Mouse (Mus musculus): ENCODE measurements around the gene Kcnk2. TPM values are rescaled to one million over a fixed set of nuclear protein-coding genes. Genes with fewer than 3 reads are reported as not detected.

Gene Kcnk2
- polyA plus RNA-seq, 2 experiments, result 11.1 to 12.0 TPM

DNA sequence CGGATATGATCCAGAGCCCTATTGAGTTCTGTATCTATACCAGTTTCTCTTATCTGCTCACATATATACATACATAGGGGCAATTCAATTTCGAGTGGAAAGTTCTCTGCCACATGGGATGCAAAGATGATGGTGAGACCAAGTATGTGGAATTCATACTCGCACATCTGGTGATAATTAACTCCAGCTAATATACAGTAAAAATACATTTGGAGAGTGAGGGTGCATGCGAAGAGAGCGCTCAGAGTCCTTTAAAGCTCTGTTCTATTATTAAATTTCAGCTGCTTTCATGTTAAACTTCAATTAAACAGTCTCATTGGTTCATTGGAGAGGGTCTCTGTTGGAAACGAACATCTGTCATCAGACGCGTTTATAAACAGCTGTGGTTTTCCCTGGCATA is 228.6 kb downstream of the Kcnk2 start:
- H3K9me3 ChIP-seq (ENCODE audit: control insufficient read depth, low read length), result no peaks in the 10 kb centered on the region
- no peak overlapping the region for H3K4me3 ChIP-seq (replicated peaks; ENCODE audit: low read length)
- ATAC-seq (ENCODE audit: low FRiP score, low read depth) (peak; percentile 68; the same call in 1 of the 2 replicates), DNase-seq (ENCODE audit: low spot score) (peak; percentile 50)
- TF ChIP-seq POLR2A (IDR thresholded peaks at IDR 0.05; ENCODE audit: borderline replicate concordance, extremely low read depth, insufficient read depth, insufficient read length), result no peak
- H3K27me3 ChIP-seq (ENCODE audit: control insufficient read depth, insufficient read depth, low read length), result no peaks in the 10 kb centered on the region
- peaks cover 12% of the 10 kb centered on the region for H3K4me1 ChIP-seq (ENCODE audit: control insufficient read depth, insufficient read depth, low read length)
- H3K4me2 ChIP-seq (replicated peaks; ENCODE audit: low read depth, low read length, severe bottlenecking), result no peak overlapping the region
- H3K36me3 ChIP-seq (ENCODE audit: control insufficient read depth, insufficient read depth, low read length), result no peaks in the 10 kb centered on the region
- H3K9ac ChIP-seq (ENCODE audit: low read depth, low read length, severe bottlenecking), result no peak overlapping the region
- H3K27ac ChIP-seq (replicated peaks; ENCODE audit: low read depth, low read length), result no peak overlapping the region
- WGBS, result 35% methylated on average over 8 of the region's 8 CpGs

DNA sequence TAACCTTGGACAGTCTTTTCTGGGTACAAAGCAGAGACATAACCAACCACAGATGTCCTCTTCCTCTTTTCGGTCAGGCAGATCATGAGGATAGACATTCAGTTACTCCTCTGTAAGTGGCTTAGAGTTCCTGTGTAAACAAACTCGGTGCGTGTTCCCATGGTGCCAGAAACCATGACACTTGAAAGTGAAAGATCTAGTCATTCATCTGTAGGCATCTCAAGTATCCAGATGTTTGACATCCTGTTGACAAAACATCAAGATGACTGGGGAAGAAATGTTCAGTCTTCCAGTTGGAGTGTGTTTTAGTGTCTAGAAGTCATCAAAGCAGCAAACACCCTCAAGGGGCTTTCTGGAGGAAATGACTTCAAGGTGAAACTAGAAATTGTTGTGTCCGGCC is 230.9 kb downstream of the Kcnk2 start:
- H3K36me3 ChIP-seq (ENCODE audit: control insufficient read depth, insufficient read depth, low read length), result no peaks in the 10 kb centered on the region
- WGBS, result 85% methylated on average over 4 of the region's 4 CpGs
- H3K27me3 ChIP-seq (ENCODE audit: control insufficient read depth, insufficient read depth, low read length), result no peaks in the 10 kb centered on the region
- peaks cover 12% of the 10 kb centered on the region for H3K4me1 ChIP-seq (ENCODE audit: control insufficient read depth, insufficient read depth, low read length)
- H3K27ac ChIP-seq (replicated peaks; ENCODE audit: low read depth, low read length), result no peak overlapping the region
- H3K9ac ChIP-seq (ENCODE audit: low read depth, low read length, severe bottlenecking), result no peak overlapping the region
- no peak overlapping the region for H3K4me3 ChIP-seq (replicated peaks; ENCODE audit: low read length)
- DNase-seq (ENCODE audit: low spot score), result no peak
- H3K4me2 ChIP-seq (replicated peaks; ENCODE audit: low read depth, low read length, severe bottlenecking), result no peak overlapping the region
- TF ChIP-seq POLR2A (IDR thresholded peaks at IDR 0.05; ENCODE audit: borderline replicate concordance, extremely low read depth, insufficient read depth, insufficient read length), result no peak
- ATAC-seq (ENCODE audit: low FRiP score, low read depth), result no peak
- no peaks in the 10 kb centered on the region for H3K9me3 ChIP-seq (ENCODE audit: control insufficient read depth, low read length)

DNA sequence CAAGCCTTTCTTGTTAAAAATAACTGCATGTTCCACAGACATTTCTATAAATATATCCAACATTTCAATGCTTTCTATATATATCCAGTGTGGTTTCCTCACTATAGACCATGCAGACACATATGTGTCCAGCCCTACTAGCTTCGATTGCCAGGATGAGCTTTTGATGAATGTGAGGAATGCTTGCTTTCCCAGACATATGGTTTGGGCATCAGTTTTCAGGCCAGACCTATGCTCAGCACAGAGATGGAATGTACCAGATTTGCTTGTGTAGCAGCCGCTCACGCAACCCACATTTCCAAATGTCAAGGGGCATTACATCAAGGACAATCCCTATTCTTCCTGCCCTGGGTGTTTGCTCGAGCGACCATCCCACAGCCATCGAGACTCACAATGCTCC is 236.3 kb downstream of the Kcnk2 start:
- peak; percentile 72 for ATAC-seq (ENCODE audit: low FRiP score, low read depth)
- no peak overlapping the region for H3K9ac ChIP-seq (ENCODE audit: low read depth, low read length, severe bottlenecking)
- no peak overlapping the region for H3K27ac ChIP-seq (replicated peaks; ENCODE audit: low read depth, low read length)
- TF ChIP-seq POLR2A (IDR thresholded peaks at IDR 0.05; ENCODE audit: borderline replicate concordance, extremely low read depth, insufficient read depth, insufficient read length), result no peak
- H3K4me1 ChIP-seq (ENCODE audit: control insufficient read depth, insufficient read depth, low read length), result peaks cover 5% of the 10 kb centered on the region; the same call in 1 of the 2 replicates
- no peak overlapping the region for H3K4me2 ChIP-seq (replicated peaks; ENCODE audit: low read depth, low read length, severe bottlenecking)
- H3K27me3 ChIP-seq (ENCODE audit: control insufficient read depth, insufficient read depth, low read length), result no peaks in the 10 kb centered on the region
- peak; percentile 33 for DNase-seq (ENCODE audit: low spot score)
- H3K4me3 ChIP-seq (replicated peaks; ENCODE audit: low read length), result no peak overlapping the region
- no peaks in the 10 kb centered on the region for H3K36me3 ChIP-seq (ENCODE audit: control insufficient read depth, insufficient read depth, low read length)
- H3K9me3 ChIP-seq (ENCODE audit: control insufficient read depth, low read length), result no peaks in the 10 kb centered on the region
- 77% methylated on average over 6 of the region's 6 CpGs for WGBS

DNA sequence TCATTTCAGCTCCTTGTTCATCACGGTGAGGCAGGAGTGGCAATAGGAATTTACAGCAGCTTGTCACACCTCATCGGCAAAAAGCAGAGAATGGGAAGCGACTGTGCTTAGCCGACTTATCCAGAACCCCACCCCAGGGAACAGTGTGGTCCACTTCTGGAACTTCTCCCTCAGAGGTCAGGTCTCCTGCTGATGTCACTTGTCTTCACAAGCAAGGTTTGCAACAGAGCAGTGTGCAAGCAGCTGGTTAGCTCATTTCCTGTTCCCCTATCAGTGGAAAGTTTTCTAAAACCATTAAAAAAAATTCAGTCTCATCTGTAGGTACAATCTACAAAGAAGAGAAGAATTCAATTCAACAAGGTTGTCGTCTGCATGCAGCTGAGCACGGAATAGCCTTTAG is 236.9 kb downstream of the Kcnk2 start:
- ATAC-seq (ENCODE audit: low FRiP score, low read depth) (no peak), DNase-seq (ENCODE audit: low spot score) (no peak)
- TF ChIP-seq POLR2A (IDR thresholded peaks at IDR 0.05; ENCODE audit: borderline replicate concordance, extremely low read depth, insufficient read depth, insufficient read length), result no peak
- Histone ChIP-seq H3K4me1 (ENCODE audit: control insufficient read depth, insufficient read depth, low read length) (peaks cover 5% of the 10 kb centered on the region; the same call in 1 of the 2 replicates), H3K9me3 (ENCODE audit: control insufficient read depth, low read length) (no peaks in the 10 kb centered on the region), H3K27me3 (ENCODE audit: control insufficient read depth, insufficient read depth, low read length) (no peaks in the 10 kb centered on the region), H3K9ac (ENCODE audit: low read depth, low read length, severe bottlenecking) (no peak overlapping the region), H3K4me3 (replicated peaks; ENCODE audit: low read length) (no peak overlapping the region), H3K36me3 (ENCODE audit: control insufficient read depth, insufficient read depth, low read length) (no peaks in the 10 kb centered on the region), H3K4me2 (replicated peaks; ENCODE audit: low read depth, low read length, severe bottlenecking) (no peak overlapping the region), H3K27ac (replicated peaks; ENCODE audit: low read depth, low read length) (no peak overlapping the region)
- WGBS, result 41% methylated on average over 6 of the region's 6 CpGs

- H3K27me3 ChIP-seq (ENCODE audit: control insufficient read depth, insufficient read depth, low read length), result no peaks in the 10 kb centered on the region
- no peak for TF ChIP-seq POLR2A (IDR thresholded peaks at IDR 0.05; ENCODE audit: borderline replicate concordance, extremely low read depth, insufficient read depth, insufficient read length)
- no peak overlapping the region for H3K4me2 ChIP-seq (replicated peaks; ENCODE audit: low read depth, low read length, severe bottlenecking)
- no peaks in the 10 kb centered on the region for H3K9me3 ChIP-seq (ENCODE audit: control insufficient read depth, low read length)
- no peak overlapping the region for H3K4me3 ChIP-seq (replicated peaks; ENCODE audit: low read length)
- peak; percentile 34; the same call in 1 of the 2 replicates for ATAC-seq (ENCODE audit: low FRiP score, low read depth)
- no peak overlapping the region for H3K27ac ChIP-seq (replicated peaks; ENCODE audit: low read depth, low read length)
- H3K9ac ChIP-seq (ENCODE audit: low read depth, low read length, severe bottlenecking), result no peak overlapping the region
- H3K36me3 ChIP-seq (ENCODE audit: control insufficient read depth, insufficient read depth, low read length), result no peaks in the 10 kb centered on the region
- WGBS, result 70% methylated on average over 4 of the region's 4 CpGs
- no peak for DNase-seq (ENCODE audit: low spot score)
- H3K4me1 ChIP-seq (ENCODE audit: control insufficient read depth, insufficient read depth, low read length), result peaks cover 5% of the 10 kb centered on the region; the same call in 1 of the 2 replicates
These were observed 237.4 kb downstream of the Kcnk2 start for GRCm38 (mm10) chr1:189164721-189165120.

- Histone ChIP-seq H3K4me2 (replicated peaks; ENCODE audit: low read depth, low read length, severe bottlenecking) (no peak overlapping the region), H3K4me3 (replicated peaks; ENCODE audit: low read length) (no peak overlapping the region), H3K9me3 (ENCODE audit: control insufficient read depth, low read length) (no peaks in the 10 kb centered on the region), H3K9ac (ENCODE audit: low read depth, low read length, severe bottlenecking) (no peak overlapping the region), H3K4me1 (ENCODE audit: control insufficient read depth, insufficient read depth, low read length) (peaks cover 5% of the 10 kb centered on the region; the same call in 1 of the 2 replicates), H3K27ac (replicated peaks; ENCODE audit: low read depth, low read length) (no peak overlapping the region), H3K27me3 (ENCODE audit: control insufficient read depth, insufficient read depth, low read length) (no peaks in the 10 kb centered on the region), H3K36me3 (ENCODE audit: control insufficient read depth, insufficient read depth, low read length) (no peaks in the 10 kb centered on the region)
- no peak for ATAC-seq (ENCODE audit: low FRiP score, low read depth)
- 96% methylated on average over 2 of the region's 2 CpGs for WGBS
- DNase-seq (ENCODE audit: low spot score), result no peak
- no peak for TF ChIP-seq POLR2A (IDR thresholded peaks at IDR 0.05; ENCODE audit: borderline replicate concordance, extremely low read depth, insufficient read depth, insufficient read length)
These were observed 237.8 kb downstream of the Kcnk2 start for GRCm38 (mm10) chr1:189164241-189164640.

Small RNAs within 50 kb of the gene (microRNA-seq; reads per million reads assigned to microRNA genes)
- not detected for gene Gm24092

All from limb, embryonic 14.5 days (tissue).